Mouse (Mus musculus) gastrocnemius, postnatal 14 days (tissue): ENCODE data around the gene Slc7a1. TPM values are rescaled to one million over a fixed set of nuclear protein-coding genes. Genes with fewer than 3 reads are reported as not detected.

ENCODE experiments used
- DNase-seq: peaks from one replicate; pipeline ENCODE4 v3.0.0; 2021; ENCODE audit warnings: mixed read lengths
- intact Hi-C: fragments of 180-260 bp; cut with DNase I; formaldehyde crosslinking; loops from one replicate; pipeline ENCODE4 v1.15.1; 2025; ENCODE audit warnings: low total_unique reads
- total RNA-seq, 2 experiments: library from RNA; stranded (reverse); gene quantifications; 2 replicates each; pipeline ENCODE4 v1.2.3; 2021

Slc7a1 gene
- total RNA-seq, 2 experiments from 2014 or later = 4.4 to 7.1 TPM

DNA sequence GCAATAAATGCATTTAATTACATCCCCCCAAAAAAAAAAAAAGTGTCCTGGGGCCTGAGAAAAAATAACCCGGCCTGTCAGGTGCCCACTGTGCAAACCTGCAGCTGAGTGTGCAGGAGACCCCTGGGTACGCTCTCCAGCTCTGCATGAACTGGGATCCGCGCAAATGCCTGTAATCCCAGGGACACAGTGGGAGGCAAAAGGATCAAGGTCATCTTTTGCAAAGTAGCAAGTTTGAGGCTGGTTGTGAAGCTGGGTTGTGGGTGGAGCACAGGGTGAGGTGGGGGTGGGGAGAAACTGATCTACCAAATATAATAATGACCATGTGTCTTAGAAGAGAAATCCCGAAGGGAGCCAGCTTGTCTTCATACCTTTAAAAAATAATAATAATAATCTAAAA, 1.8 kb downstream of the Slc7a1 start:
- intact Hi-C loops = no loop called here
- DNase-seq = no peak

DNA sequence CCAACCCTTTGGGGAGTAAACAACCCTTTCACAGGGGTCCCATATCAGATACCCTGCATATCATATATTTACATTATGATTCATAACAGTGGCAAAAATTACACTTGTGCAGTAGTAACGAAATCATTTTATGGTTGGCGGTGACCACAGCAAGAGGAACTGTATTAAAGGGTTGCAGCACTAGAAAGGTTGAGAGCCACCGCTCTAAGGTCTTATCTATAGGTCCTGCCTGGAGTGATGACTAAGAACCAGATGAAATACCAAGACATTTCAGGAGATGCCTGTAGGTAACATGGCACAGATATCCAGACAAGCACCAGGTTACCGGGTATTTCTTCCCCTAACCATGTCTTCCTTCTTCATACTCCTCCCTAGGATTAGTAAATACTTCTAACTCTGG, 2.3 kb downstream of the Slc7a1 start:
- DNase-seq = no peak
- intact Hi-C loops = no loop called here

DNA sequence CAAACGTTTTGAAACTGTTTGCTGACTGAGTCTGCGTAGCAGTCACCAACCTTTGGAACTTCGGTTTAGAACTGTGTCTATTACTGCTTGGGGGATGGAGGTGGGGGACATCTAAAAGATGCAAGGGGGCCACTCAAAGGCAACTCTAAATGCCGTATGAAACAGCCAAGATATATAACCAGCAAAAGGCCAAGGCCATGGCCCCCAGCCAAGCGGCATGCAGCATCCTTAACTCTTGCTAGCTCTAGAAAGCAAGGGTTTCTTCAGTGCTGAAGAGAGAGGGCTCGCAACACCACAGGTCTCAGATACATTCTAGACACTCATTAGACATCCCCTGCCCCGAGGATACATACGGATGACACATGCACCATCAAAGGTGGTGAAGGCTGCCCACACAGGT, 6.4 kb downstream of the Slc7a1 start:
- DNase-seq = no peak
- intact Hi-C loops = no loop called here

DNA sequence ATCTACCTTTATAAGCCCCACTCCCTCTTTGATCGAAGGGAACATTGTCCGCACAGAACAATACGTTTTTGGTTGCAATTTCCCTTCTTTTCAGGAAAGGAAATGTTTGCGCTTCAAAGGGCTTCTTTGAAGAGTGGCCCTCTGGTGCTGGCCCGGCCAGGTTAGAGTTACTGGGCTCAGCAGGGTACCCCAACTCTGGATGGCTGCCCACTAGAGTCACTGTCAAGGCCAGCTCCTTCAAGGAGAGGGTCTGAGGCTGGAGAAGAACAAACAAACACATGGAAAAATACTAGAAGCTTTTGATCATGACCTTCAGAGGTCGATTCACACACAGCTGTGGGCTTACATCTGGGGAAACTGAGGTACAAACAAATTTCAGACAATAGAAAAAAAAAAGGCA, 6.9 kb downstream of the Slc7a1 start:
- intact Hi-C loops = no loop called here
- DNase-seq = no peak

DNA sequence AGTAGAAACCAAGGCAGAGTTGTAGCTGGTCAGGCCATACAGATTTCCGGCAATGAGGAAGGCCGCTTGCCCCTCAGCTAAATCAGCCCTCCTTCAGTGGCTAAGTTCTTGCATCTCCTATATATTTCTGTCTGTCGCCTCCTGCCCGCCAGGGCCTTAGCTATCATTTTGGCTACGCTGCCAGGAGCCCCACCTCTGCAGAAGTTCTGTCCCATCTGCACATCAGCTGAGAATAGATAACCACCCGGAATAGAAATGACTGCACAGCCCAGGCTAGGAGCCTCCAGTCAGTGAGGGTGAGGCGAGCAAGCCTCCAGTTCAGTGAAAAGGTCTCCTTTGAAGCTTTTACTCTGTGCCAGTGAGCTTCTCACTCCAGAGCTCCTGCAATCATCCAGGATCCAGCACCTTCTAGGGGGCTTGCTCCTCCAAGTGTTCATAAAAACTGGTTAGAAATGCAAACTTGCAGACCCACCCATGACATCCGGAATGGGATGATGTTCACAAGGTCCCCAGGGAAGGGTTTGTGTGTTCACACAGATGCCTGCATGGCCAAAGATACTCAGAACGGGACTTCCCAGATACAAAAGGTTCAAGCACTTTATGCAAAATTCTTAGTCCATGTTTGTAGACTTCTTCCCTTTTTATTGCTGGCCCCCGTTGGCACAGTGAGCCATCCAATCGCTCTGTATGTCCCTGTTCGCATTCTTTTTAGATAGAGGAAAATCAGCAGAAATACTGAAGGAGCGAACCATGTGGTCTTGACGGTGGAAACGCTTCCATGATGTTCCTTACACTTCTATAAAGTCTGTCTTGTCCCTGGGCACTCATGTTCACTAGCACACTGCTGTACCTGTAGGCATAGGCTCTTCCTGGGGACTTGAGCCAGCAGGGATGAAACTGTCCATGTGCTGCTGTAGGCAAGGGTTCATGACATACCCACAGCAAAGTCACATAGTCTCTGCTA, 10.4 kb downstream of the Slc7a1 start:
- intact Hi-C loops = no loop called here
- no peak for DNase-seq

DNA sequence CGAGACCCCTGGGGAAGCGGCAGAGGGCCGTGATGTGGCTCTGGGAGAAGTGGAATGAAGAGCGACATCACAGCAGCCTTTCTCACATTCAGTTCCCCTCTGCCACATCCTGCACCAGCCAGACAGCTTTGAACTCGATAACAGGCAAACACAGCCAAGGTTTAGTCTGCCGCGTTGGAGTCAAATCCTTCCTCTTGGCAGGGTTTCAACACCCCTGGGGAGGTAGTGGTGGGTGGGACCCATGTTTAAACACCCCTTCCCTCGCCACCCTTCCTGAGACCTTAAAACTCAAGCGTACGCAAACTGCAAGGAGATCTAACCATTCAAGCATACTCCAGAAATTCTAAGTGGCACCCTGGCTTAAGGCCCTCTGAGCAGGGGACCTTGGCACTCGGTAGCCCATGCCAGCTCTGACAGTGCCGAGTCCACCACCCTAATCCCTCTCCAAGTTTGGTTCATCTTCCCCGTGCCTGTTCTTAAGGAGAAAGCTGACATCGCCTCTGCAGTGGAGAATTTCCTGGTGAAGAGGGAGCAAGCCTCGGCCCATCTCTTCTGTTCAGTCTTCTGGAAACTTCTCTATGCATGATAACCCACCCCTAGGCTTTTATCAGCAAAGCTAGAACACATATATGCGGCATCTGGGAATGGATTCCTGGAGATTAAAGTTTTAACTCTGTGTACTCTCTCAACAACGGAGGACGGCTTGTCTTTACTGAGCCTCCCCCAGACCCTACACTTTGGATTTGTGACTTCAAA, 11.3 kb downstream of the Slc7a1 start:
- intact Hi-C loops = no loop called here

DNA sequence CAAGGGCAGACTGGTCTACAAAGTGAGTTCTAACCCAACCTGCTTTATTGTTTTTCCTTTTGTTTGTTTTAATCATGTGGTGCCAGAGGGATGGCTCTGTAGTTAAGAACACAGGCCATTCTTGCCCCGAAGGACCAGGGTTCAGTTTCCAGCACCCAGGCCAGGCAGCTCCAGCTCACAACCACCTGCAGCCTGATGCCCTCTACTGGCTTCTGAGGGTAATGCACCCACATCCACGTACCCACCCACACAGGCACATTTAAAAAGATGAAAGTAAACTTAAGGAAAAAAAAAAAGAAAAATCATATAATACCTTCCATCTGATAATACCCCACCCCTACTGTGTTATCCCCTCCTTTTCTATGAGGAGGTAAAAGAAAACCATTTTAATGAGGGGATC, 11.9 kb downstream of the Slc7a1 start:
- intact Hi-C loops = no loop called here

More for the DNA sequence above, 11.3 kb downstream of the Slc7a1 start:
- no peak for DNase-seq

DNA sequence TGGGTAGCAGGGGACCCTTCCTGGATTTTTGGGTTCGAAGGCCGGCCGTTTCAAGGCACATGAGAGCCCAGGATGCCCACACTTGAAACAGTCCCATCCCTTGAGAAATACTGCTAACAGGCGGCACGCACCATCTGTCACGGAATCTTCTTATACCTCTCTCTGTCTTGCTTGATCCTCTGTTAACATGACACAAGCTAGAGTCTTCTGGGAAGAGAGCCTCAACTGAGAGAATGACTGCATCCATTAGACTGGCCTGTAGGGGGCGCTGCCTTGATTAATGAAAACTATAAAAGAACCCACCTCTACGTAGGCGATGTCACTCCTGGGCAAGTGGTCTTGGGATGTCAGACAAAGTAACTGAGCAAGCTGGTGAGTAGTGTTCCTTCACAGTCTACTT, 13.2 kb downstream of the Slc7a1 start:
- DNase-seq = no peak
- intact Hi-C loops = no loop called here

More for the DNA sequence above, 11.9 kb downstream of the Slc7a1 start:
- DNase-seq = no peak

DNA sequence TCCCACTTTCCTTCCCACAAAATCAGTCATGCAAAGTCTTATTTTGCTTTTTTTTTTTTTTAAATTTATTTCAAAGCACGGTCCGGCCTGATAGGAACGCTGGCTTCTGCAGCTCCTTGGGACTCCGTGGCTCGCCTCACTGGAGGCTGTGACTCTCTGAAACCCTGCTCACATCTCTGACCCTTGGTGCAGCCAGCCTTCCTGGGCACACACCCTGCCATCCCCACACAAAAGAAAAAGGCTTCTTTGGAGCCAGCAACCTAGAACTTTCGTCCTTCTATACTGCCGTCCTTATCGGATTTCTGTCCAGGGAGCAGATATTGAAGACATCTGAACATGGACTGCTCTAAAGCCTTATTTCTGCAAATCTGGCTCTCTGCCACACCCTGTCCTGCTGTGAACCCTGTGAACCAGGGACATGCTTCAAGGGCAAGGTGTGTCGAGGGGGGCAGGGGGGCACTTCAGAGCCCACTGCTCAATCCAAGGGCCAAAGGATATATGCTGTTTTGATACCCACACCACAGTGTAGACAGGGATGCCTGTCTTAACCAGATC, 15.1 kb downstream of the Slc7a1 start:
- DNase-seq = no peak
- intact Hi-C loops = no loop called here

DNA sequence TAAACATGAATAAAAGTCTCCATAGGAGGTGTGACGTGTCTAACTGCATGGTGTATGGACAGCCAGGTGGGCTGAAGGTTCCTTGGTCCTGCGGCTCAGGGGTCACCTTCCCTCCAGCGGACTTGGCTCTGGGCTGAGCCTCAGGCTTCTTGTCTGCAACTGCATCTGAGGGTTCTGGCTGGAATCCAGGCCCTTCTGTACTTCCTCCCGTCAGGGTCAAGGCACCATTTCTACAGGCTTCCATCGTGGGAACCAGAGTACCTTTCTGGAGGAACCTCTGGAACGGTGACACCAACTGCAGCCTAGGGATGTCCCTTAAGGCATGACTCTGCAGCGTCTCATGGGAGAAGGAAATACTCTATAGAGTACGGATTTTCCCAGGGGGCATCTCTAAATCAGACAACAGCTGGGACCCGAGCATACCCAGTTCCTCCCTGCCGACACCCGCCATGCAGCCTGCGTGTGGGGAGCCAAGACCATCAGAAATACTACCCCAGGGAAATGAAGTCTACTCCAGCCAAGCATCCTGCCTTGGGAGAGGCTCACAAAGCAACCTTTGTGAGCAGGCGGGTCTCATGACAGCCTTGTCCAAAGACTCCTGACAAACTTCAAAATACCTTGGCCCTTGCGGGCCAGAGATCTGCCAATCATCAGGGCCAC, 15.7 kb downstream of the Slc7a1 start:
- intact Hi-C loops = no loop called here
- no peak for DNase-seq

DNA sequence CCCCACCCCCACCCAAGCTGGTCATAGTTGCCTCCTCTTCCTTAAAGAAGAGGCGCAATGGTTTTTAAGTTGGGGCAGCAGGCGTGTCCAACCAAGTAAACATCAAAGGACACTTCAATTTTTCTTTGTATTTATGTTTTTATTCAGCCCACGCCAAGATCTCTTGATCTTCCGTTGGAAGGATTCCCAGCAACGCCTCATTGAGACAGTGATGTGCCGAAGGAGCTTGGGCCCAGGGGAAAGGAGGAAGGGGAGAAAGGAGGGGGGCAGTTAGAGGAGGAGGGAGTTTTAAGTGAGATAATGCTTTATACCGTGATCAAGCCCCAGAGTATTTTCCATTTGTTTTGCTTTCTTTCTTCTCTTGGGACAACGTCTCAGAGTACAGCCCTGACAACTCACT, 18.6 kb downstream of the Slc7a1 start:
- no peak for DNase-seq
- intact Hi-C loops = no loop called here

DNA sequence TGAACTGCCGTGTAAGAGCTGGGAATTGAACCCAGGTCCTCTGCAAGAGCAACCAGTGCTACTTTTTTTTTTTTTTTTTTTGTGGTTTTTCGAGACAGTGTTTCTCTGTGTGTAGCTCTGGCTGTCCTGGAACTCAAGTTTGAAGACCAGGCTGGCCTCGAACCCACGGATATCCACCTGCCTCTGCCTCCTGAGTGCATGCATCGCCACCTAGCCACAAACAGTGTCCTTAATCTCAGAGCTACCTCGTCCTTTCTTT, 19.5 kb downstream of the Slc7a1 start:
- no peak for DNase-seq
- intact Hi-C loops = no loop called here

DNA sequence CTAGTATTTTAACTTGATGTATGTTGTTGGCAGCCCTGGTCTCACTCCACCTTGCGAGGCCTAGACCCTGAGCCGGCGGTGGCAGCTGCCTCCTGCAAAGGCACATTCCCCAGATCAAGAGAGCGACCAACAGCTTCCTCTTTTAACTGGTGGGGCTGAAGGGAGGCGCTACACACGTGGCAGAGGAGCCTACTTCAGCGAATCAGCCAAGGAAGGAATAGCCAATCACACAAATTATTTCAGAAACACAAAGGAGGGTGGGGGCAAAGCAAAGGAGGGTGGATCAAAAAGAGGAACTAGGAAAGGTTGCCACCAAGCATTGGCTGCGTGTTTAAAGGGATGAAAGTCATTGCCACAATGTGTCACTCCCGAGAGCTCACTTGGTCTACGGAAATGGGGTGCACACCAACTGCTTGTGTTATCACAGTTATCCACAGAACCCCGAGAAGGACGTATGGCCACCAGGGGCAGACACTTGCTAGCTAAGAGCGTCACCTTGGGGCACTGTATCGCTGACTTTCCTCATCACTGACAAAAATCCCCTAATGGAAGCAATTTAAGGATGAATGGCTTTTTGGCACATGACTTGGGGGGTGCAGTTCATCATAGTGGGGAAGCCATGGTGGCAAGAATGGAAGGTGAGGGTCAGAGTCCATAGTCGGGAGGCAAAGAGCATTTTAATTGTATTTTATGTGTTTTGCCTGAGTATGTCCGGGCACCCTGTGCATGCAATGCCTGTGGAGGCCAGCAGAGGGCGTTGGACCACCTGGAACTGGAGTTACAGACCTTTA, 20.1 kb downstream of the Slc7a1 start:
- no peak for DNase-seq
- intact Hi-C loops = no loop called here

DNA sequence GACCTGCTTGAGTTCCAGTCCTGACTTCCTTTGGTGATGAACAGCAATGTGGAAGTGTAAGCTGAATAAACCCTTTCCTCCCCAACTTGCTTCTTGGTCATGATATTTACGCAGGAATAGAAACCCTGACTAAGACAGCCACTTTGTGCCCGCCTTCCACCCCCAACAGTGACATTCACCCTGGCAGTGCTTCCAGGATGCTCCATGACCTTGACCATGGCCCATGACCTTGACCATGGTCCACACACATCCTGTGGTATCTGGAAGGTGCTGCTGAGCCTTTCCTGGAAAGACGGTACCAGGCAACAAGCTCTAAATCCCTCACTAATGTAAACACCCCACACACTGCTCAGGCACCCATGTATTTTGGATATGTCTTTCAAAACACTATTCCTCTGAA, 21.0 kb downstream of the Slc7a1 start:
- intact Hi-C loops = no loop called here
- no peak for DNase-seq

DNA sequence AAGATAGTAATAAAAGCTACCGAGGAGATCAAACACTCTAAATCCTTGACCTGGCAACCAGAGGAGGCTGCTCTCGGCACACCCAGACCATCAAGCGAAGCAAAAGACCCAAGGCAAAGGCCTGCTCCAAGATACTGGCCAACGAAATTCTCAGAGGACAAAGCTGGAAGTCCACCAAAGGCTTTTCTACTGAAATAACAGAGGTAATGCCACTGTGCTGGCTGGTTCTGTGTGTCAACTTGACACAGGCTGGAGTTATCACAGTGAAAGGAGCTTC, 21.5 kb downstream of the Slc7a1 start:
- intact Hi-C loops = no loop called here
- no peak for DNase-seq

DNA sequence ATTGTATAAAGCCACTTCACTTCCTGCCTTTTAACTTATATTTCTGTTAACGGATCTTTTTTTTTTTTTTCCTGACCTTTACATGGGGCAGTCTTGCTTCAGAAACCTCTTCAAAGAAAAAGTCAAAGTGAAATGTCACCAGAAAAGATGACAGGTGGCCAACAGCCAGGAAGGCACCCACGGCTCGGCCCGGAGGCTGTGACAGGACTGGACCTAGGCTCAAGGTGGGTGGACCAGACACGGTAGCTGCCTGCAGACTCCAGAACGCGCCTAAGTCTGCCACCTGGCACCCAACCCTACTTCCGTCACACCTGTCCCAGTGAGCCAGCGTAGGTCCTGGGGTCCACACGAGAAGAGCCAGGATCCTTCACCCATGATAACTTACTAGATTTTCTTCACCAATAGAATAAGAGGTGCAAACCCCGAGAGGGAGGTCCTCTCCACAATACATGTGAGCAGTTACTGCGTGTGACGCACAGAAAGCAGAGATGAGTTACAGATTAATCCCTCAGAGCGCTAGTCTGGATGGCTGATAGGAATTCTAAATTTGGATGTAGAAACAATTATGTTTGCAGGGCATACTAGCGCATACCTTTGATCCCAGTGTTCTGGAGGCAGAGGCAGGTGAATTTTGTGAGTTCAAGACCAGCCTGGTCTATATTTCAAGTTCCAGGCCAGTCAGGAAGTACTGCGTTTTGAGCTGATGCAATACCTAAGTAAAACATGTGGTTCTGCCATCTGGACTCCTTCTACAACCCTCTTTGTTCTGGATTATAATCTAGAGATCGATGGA, 22.1 kb downstream of the Slc7a1 start:
- intact Hi-C loops = no loop called here
- no peak for DNase-seq

DNA sequence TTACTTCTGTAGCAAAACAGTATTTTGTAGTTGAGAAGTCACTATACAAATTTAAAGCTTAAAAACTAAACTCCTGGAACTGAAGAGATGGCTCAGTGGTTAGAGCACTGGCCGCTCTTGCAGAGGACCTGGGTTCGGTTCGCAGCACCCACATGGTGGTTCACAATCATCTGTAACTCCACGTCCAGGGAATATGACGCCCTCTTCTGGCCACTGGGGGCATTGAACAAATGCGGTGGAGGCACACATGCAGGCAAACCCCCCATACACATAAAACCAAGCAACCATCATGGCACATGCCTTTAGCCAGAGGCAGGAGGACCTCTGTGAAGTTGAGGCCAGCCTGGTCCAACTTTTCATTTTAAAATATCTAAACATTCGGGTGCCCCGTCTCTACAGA, 23.3 kb downstream of the Slc7a1 start:
- DNase-seq = no peak
- intact Hi-C loops = no loop called here

DNA sequence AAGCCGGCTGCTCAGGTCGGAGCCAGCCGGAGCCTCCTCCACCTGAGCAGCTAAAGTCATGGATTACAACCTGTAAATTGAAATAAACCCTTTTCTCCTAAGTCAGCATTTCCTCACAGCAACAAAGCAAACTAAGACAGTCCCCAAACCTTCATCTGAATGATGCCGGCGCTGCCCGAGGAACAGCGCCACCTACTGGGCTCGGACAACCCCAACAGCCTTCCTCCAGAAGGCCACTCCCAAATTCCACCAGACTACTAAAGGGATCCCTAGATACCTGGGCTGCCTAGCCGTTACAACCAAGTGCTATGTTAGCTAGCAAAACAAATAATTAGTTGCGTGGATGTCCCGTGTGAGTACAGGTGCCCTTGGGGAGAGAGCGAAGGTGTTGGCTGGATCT, 24.2 kb downstream of the Slc7a1 start:
- intact Hi-C loops = no loop called here

DNA sequence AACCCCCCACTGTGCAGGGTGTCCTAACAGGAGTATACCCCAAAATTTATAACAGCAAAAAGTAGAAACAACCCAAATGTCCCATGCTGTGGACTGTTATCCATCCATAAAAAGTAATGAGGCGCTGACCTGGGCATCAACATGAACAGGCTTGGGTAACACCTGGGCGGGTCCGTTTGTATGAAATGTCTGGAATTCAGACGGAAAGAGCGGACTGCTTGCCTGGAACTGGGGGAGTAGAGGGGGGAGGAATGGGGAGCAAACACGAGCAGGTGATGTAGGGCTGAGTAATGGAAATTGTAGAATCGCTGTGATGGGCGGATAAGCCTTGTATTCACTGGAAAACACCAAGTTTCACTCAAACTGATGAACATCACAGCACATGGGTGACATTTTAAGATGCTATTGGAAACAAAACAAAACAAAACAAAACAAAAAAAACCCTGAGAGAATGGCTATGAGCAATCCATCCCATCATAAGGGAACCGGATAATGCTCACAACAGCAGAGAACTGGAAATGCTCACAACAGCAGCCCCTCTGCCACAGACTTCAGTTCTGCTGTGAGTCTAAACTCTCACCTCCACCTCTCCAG, 26.5 kb downstream of the Slc7a1 start:
- DNase-seq = no peak
- intact Hi-C loops = loop anchor here (5.0 kb wide), 1 partner anchor 41 kb away; no protein-coding TSS in a partner anchor

More for the DNA sequence above, 24.2 kb downstream of the Slc7a1 start:
- no peak for DNase-seq
